Mouse (Mus musculus) forebrain, embryonic 12.5 days (tissue): ENCODE data around the gene Ube3c. TPM values are rescaled to one million over a fixed set of nuclear protein-coding genes. Genes with fewer than 3 reads are reported as not detected.

Source experiments
- ATAC-seq: fragments of 200-750 bp; cut with Nextera tagmentation; 2 replicates; pipeline ENCODE4 v1.8.0; 2017; ENCODE audit warnings: moderate TSS enrichment; ENCODE audit not compliant: low FRiP score
- H3K27ac ChIP-seq: fragments of 300-500 bp; sonication (generic); 2 replicates; pipeline ENCODE4 v1.5.1; 2016; ENCODE audit warnings: mild to moderate bottlenecking
- H3K27me3 ChIP-seq: fragments of 300-500 bp; sonication (generic); 2 replicates; pipeline ENCODE4 v1.6.1; 2016; ENCODE audit warnings: mild to moderate bottlenecking
- H3K36me3 ChIP-seq: fragments of 300-500 bp; sonication (generic); replicated peaks from 2 replicates; pipeline ENCODE4 v1.6.1; 2016; ENCODE audit warnings: mild to moderate bottlenecking
- H3K4me1 ChIP-seq: fragments of 300-500 bp; sonication (generic); 2 replicates; pipeline ENCODE4 v1.6.1; 2016
- H3K4me2 ChIP-seq: fragments of 300-500 bp; sonication (generic); 2 replicates; pipeline ENCODE4 v1.6.1; 2016; ENCODE audit warnings: mild to moderate bottlenecking, moderate library complexity
- H3K4me3 ChIP-seq: fragments of 300-500 bp; sonication (generic); replicated peaks from 2 replicates; pipeline ENCODE4 v1.5.1; 2016; ENCODE audit warnings: mild to moderate bottlenecking
- H3K9ac ChIP-seq: fragments of 300-500 bp; sonication (generic); 2 replicates; pipeline ENCODE4 v1.6.1; 2016; ENCODE audit warnings: mild to moderate bottlenecking
- H3K9me3 ChIP-seq: fragments of 300-500 bp; sonication (generic); 2 replicates; pipeline ENCODE4 v1.6.1; 2016
- WGBS: fragments of 180-500 bp; shearing (Covaris S2); methylation state at CpG from one replicate; pipeline ENCODE4 v1.1.7; 2016; 5-methylcytosine and 5-hydroxymethylcytosine counted together
- polyA plus RNA-seq: library from polyadenylated mRNA; unstranded; fragments of >200 nt; fragmentation: Nextera tagmentation; extraction: Ambion mirVana; gene quantifications from 2 replicates; pipeline ENCODE4 v1.2.1, GENCODE M21; 2016

The Ube3c gene
- polyA plus RNA-seq, 1 experiment from 2014 or later, result 46.1 TPM

- Histone ChIP-seq H3K4me3 (no peak overlapping the region), H3K27me3 (no peaks in the 10 kb centered on the region), H3K4me2 (no peak overlapping the region), H3K9ac (no peak overlapping the region), H3K27ac (no peak overlapping the region), H3K4me1 (no peaks in the 10 kb centered on the region), H3K9me3 (no peaks in the 10 kb centered on the region), H3K36me3 (no peaks in the 10 kb centered on the region)
- WGBS, result 65% methylated on average over 7 of the region's 7 CpGs
- ATAC-seq, result no peak
These were observed 119.3 kb downstream of the Ube3c start for GRCm38 (mm10) chr5:29688352-29688751.

GRCm38 (mm10) chr5:29698493-29698892 is 129.5 kb downstream of the Ube3c start:
- no peak overlapping the region for H3K9ac ChIP-seq
- ATAC-seq, result no peak
- H3K9me3 ChIP-seq, result no peaks in the 10 kb centered on the region
- H3K4me2 ChIP-seq, result no peak overlapping the region
- H3K27me3 ChIP-seq, result no peaks in the 10 kb centered on the region
- H3K4me3 ChIP-seq, result no peak overlapping the region
- H3K36me3 ChIP-seq, result no peaks in the 10 kb centered on the region
- H3K4me1 ChIP-seq, result no peaks in the 10 kb centered on the region
- WGBS, result 88% methylated on average over 4 of the region's 4 CpGs
- H3K27ac ChIP-seq, result no peak overlapping the region

GRCm38 (mm10) chr5:29699520-29700202 is 130.6 kb downstream of the Ube3c start:
- no peaks in the 10 kb centered on the region for H3K27me3 ChIP-seq

GRCm38 (mm10) chr5:29707241-29707640 is 138.2 kb downstream of the Ube3c start:
- 86% methylated on average over 4 of the region's 4 CpGs for WGBS
- ATAC-seq, result no peak
- Histone ChIP-seq H3K27ac (no peak overlapping the region), H3K4me2 (no peak overlapping the region), H3K4me3 (no peak overlapping the region), H3K9me3 (no peaks in the 10 kb centered on the region), H3K9ac (no peak overlapping the region), H3K27me3 (no peaks in the 10 kb centered on the region), H3K4me1 (no peaks in the 10 kb centered on the region), H3K36me3 (no peaks in the 10 kb centered on the region)

More at GRCm38 (mm10) chr5:29699520-29700202, 130.6 kb downstream of the Ube3c start:
- Histone ChIP-seq H3K4me2 (no peak overlapping the region), H3K4me3 (no peak overlapping the region), H3K4me1 (no peaks in the 10 kb centered on the region), H3K27ac (no peak overlapping the region), H3K9me3 (no peaks in the 10 kb centered on the region), H3K36me3 (no peaks in the 10 kb centered on the region), H3K9ac (no peak overlapping the region)
- ATAC-seq, result no peak
- 85% methylated on average over 2 of the region's 2 CpGs for WGBS

GRCm38 (mm10) chr5:29708258-29708657 is 139.2 kb downstream of the Ube3c start:
- Histone ChIP-seq H3K4me3 (no peak overlapping the region), H3K9me3 (no peaks in the 10 kb centered on the region), H3K4me2 (no peak overlapping the region), H3K9ac (no peak overlapping the region), H3K27ac (no peak overlapping the region), H3K36me3 (no peaks in the 10 kb centered on the region), H3K4me1 (no peaks in the 10 kb centered on the region), H3K27me3 (no peaks in the 10 kb centered on the region)
- ATAC-seq, result no peak
- 34% methylated on average over 5 of the region's 5 CpGs for WGBS

- no peak overlapping the region for H3K4me3 ChIP-seq
- H3K27ac ChIP-seq, result no peak overlapping the region
- H3K4me2 ChIP-seq, result no peak overlapping the region
- no peaks in the 10 kb centered on the region for H3K9me3 ChIP-seq
- H3K36me3 ChIP-seq, result no peaks in the 10 kb centered on the region
- ATAC-seq, result no peak
- no peaks in the 10 kb centered on the region for H3K27me3 ChIP-seq
- H3K9ac ChIP-seq, result no peak overlapping the region
- no peaks in the 10 kb centered on the region for H3K4me1 ChIP-seq
These were observed 142.6 kb downstream of the Ube3c start for GRCm38 (mm10) chr5:29711631-29712030.

- WGBS, result 54% methylated on average over 1 of the region's 1 CpGs
These were observed 143.9 kb downstream of the Ube3c start for GRCm38 (mm10) chr5:29712906-29713305.

GRCm38 (mm10) chr5:29721159-29721558 is 152.1 kb downstream of the Ube3c start:
- no peaks in the 10 kb centered on the region for H3K4me1 ChIP-seq
- H3K4me2 ChIP-seq, result no peak overlapping the region
- H3K27me3 ChIP-seq, result no peaks in the 10 kb centered on the region
- ATAC-seq, result no peak
- no peak overlapping the region for H3K4me3 ChIP-seq
- WGBS, result 16% methylated on average over 1 of the region's 1 CpGs
- H3K36me3 ChIP-seq, result no peaks in the 10 kb centered on the region
- H3K27ac ChIP-seq, result no peak overlapping the region
- H3K9ac ChIP-seq, result no peak overlapping the region
- no peaks in the 10 kb centered on the region for H3K9me3 ChIP-seq

More at GRCm38 (mm10) chr5:29712906-29713305, 143.9 kb downstream of the Ube3c start:
- Histone ChIP-seq H3K27ac (no peak overlapping the region), H3K9me3 (no peaks in the 10 kb centered on the region), H3K27me3 (no peaks in the 10 kb centered on the region), H3K4me2 (no peak overlapping the region), H3K9ac (no peak overlapping the region), H3K4me3 (no peak overlapping the region), H3K36me3 (no peaks in the 10 kb centered on the region), H3K4me1 (no peaks in the 10 kb centered on the region)
- no peak for ATAC-seq

GRCm38 (mm10) chr5:29725369-29725768 is 156.3 kb downstream of the Ube3c start:
- Histone ChIP-seq H3K4me2 (no peak overlapping the region), H3K9ac (no peak overlapping the region), H3K27me3 (no peaks in the 10 kb centered on the region), H3K4me1 (no peaks in the 10 kb centered on the region), H3K9me3 (no peaks in the 10 kb centered on the region), H3K4me3 (no peak overlapping the region), H3K36me3 (no peaks in the 10 kb centered on the region), H3K27ac (no peak overlapping the region)
- ATAC-seq, result no peak
- WGBS, result 85% methylated on average over 2 of the region's 2 CpGs

Other genes starting within 250 kb of the Ube3c start
- 15.5 and 16.6 TPM in 2 replicates for gene Lmbr1, start 190.9 kb upstream of the Ube3c start, polyA plus RNA-seq
- 27.4 and 28.3 TPM in 2 replicates for gene Nom1, start 134.6 kb upstream of the Ube3c start, polyA plus RNA-seq
- 0.09 TPM in 1 of 2 replicates, not detected in the other for gene Mnx1, start 90.8 kb upstream of the Ube3c start, polyA plus RNA-seq
- gene Dnajb6, start 166.4 kb downstream of the Ube3c start, polyA plus RNA-seq, result 241 and 255 TPM in 2 replicates
- gene Gm5129, start 166.7 kb downstream of the Ube3c start, polyA plus RNA-seq, result not detected in 2 replicates